Mouse (Mus musculus) kidney, adult 18-20 months (tissue): ENCODE results near the gene Slc23a4.

Experiments
- DNase-seq: peaks from one replicate; pipeline ENCODE4 v3.0.0; 2021

Gene Slc23a4

DNA sequence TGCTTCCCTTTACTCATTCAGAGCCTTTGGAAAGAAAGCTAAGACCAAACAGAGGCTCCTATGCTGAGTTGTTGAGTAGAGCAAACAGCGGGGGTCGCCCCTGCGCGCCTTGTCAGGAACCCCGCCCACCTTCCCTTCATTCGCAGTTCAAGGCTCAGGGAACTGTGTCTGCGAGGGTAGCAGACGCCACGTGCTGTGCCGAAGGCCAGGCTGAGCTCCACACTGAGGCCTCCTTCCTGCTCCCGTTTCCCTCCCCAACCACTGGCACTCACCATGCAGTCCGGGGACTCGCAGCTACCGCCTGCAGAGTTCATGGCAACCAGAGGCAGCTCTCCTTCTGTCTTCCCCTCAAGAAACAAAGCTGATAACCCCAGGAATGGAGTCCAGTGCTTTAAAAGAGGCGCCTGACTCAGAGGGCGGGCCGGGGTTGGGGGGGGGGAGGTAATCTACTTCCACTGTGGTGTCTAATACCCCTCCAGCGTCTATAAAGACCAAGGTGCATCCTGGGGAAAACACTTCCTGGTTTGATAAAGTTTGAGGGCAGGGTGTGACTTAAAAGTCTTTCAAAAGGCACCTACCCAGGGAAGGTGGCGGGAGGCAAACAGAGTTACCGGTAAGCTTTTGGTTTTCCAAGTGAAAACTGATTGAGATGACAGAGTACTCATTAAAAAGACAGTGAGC, at the start of gene Slc23a4:
TSS of gene Slc23a4 (minus strand) at position 324 of the 681 bp plus-strand sequence.
- no peak for DNase-seq

DNA sequence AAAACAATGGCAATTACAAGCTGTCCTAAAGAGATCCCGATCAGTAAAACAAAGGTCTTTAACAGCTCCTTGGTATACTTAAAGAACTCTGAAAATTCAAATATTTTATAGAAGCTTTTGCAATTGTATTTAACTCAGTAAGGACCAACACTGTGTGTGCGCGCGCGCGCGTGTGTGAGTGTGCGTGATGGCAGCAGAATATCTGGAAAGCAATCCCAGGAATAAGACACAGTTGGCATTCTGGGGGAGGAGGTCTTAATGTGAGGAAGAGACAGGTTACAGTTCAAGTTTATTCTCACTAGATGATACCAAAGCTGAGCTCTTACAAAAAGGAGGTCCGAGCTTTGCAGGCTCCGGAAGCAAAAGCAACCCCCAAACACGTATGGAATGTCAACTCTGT, 45.1 kb upstream of the Slc23a4 start:
- no peak for DNase-seq

DNA sequence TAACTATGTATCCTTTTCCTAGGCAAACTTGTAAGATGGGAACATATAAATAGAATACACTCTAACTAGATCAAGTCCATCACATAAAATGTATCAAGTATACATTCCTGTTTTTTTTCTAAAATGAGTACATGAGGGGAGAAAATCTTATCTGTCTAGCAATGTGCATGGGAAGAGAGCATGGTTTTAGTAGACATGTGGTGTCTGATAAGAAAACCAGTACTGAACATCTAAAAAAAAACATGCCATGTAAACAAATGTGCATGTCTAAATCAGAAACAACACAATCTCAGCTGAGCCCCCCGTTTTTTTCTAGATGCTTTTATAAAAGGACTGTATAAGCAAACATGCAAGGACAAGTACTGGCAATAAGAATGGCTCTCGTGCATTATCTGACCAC, 44.5 kb upstream of the Slc23a4 start:
- no peak for DNase-seq

DNA sequence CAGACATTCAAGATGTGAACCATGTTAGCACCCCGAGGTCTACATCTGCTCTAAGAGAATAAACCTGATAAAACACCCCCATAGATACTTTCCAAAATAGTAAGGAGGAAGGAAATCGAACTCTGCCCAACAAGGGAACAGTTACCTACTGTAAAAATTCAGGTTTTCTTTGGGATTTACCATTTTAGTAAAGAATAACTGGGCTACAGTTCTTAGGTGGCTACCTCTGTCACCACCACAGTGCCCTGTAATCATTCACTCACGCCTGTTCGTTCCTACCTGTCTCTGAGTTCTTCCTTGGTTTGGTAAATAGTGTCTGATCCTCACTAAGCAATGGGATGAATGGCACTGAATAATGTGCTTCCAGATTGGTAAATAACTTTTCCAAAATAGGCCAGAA, 42.6 kb upstream of the Slc23a4 start:
- DNase-seq, result no peak

DNA sequence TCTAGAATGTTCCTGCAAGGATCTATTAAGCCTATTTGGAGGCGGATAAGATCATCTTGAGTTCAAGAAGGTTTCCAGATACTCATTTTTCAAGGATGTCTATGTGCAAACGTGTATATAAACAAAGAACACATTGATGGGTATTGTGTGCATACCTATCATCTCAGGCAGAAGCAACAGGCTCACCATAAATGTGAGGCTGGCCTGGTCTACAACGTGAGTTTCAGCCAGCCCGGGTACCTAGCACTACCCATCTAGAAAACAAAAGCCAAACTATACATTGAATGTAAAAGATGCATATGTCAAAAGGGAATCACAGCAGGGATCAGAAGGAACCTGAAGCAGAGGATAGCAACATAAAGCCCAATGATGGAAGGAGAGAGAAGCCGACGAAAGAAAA, 42.0 kb upstream of the Slc23a4 start:
- DNase-seq, result no peak

DNA sequence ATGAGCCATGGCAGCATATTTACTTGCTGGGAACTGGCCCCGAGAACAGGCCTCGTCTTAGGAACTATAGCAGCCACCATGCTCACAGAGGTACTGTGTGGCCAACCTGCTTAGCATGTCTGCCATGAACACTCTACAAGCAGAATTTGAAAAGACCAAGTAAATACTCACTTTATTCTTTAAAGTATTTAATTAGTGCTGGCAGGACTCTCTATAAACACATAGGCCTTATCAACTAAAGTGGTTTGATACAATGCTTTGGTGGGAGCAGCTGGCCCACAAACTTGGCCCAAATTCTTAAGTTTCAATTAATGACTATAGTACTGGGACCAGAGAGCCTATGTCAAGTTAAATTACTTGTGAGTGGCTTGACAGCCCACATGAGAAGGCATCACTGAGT, 39.8 kb upstream of the Slc23a4 start:
- DNase-seq, result no peak

DNA sequence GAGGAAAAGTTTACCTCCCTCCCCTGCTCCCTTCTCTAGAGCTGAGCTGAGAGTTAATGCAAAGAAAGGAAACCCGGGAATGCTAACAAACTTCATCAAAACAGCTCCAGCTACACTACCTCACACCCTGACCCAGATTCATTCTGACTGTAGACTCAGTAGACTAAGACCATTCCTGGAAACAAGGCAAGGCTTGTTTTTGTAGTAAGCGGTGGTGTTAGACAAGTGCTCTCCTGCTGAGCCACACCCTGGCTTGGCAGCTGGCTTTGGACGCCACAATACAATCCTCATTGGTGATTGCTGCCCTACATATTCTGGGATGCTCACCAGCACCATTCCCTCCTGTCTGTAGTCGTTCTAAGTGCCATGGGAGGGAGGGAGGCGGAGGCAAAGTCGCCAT, 39.1 kb upstream of the Slc23a4 start:
- DNase-seq, result no peak

DNA sequence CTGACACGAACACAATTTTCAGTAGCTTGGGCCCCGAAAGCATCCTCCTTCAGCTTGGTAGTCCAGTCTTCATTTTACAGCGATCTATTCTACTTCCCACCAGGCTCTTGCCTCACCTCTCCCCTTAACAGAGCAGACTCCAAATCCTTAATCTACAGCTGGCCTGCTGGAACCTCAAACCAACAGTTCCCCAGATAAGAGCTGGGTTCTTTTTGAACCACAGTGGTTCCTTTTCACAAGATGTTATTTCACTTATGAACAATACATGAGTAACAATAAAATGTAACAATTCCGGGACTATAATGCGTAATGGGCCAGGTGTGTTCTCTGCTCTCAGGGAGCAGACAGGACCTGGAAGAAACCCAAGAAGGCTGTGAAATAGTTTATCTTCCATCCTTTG, 28.4 kb upstream of the Slc23a4 start:
- DNase-seq, result no peak

DNA sequence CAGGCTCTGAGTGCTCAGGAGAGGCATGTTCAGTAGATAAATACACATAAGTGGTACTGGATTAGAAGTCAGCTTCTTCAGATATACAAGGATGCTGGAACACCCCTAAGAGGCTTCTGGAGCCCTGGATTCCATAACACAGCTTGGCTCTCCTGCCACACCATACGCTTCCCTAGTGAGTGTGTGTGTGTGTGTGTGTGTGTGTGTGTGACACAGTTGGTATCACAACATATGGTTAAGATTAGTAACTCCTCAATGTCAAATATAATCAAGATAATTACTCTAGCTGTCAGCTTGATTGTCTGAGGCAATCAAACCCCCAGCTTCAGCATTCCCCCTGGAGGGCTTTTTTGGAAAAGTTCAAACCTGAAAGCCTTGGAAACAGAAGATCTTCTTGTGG, 23.7 kb upstream of the Slc23a4 start:
- DNase-seq, result no peak

DNA sequence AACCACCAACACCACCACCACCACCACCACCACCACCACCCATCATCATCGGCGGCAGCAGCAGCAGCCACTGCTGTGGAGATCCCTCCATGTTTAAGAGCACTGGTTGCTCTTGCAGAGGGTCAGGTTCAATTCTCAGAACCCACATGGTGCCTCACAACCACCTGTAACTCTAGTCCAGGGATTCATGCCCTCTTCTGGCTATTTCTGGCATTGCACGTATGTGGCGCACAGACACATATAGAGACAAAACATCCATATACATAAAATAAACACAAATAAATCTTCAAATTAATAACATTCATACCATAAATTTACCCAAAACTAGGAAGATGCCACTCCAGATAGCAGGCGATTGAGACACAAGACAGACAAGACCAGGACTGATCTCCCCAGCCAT, 22.5 kb upstream of the Slc23a4 start:
- DNase-seq, result no peak

DNA sequence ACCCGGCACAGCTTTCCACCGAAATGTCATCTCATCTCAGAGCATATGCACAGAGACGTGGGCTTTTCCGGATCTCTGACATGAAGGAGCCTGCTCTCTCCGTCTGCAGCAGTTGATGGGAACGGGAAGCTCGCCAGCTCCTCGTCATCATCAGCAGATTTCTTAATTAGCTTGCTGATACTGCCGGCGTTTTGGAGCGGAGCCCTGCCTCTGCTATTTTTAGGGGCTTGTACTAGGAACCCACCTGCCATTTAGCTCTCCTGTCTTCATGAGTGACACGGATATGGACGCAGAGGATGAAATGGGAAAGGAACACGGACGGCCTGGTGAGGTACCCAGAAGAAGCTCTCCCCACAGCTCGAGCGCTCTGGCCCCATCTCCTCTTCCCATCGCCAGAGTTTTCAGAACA, 14.1 kb upstream of the Slc23a4 start:
- no peak for DNase-seq

DNA sequence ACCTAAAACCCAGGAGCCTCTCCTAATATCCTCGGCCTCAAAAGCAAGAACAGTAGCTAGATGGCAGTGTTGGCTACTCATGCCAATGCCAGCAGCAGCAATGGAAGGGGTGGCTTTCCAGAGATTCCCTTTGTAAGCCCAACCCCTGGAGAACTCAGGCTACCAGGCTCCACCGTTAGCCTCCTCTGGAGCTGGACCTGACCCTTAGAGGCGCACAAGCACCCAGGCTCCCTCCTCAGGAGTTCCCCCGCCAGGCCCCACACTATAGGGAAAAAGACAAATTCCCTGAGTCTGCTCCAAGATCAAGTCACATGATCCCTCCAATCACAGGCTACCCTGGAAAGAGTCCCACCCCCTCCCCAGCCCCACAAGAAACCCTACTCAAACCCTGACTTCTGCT, 10.9 kb upstream of the Slc23a4 start:
- DNase-seq, result no peak

DNA sequence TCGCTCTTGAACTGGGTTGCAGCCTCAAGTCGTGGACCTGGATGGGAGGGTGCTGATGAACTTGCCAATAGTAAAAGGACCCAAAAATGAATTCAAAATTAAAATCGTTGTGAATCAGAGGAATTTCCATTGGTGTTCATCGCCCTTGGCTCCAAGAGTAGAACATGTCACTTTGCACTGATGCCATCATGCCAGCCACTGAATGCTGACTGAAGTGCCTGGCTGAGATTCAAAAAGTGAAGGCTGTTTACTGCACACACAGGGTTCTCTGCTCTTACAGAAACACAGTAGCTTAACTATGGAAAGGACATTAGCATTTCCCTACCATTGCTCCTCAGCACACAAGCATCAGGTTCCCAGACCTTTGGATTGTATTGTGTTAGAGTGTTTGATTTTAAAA, 8.3 kb upstream of the Slc23a4 start:
- DNase-seq, result no peak

DNA sequence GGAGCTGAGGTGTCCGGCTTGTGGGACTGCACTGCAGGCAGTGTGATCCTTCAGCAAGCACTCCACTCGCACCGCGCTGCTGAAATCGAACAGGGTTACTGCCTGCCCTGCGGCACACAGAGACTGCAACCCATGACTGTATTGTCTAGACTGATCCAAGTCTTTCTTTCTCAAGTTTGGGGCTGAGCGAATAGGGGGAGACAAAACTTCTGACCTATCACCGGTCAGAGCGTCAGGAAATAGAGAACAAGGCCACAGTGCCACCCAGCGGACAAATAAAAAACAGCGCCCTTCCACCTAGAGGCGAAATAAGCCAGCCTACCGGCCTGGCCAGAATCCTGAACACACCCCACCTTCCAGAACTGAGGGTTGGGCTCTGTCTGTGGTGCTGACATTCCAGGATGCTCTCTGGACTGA, 7.1 kb upstream of the Slc23a4 start:
- peak; percentile 86 for DNase-seq

DNA sequence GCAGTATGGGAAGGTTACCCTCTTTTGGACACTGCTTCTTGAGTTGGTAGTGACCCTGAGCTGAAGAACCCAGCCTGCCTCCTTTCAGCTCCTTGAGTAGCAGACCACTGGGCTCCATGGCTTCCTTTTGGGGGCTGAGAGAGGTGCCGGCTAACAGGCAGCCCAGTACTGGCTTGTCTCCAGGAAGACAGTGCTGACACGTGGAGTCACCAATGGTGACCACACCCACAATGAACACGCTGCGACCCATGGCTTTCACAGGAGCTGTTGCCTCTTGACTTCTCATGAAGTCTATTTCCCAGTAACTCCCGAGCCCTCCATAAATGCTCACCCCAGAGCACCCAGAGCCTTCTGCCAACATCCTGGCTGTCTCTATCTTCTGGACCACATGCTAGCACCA, 6.5 kb upstream of the Slc23a4 start:
- no peak for DNase-seq

DNA sequence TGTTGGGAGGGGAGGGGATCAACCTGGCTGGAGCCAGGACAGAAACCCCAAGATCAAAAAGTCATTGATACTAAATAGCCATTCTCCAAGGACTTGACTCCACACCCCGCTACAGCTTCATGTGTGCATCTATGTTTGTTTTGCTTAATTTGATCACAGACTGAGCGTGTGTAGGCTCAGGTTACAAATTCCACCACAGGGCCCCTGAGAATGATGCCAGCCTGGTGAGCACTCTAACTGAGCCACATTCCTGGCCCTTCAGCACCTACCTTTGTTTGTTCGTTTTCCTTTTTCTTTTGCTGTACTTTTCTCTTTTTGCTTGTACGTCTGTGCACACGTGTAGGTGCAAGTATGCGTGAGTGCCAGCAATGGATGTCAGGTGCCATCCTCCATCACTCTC, 1.1 kb upstream of the Slc23a4 start:
- DNase-seq, result no peak

DNA sequence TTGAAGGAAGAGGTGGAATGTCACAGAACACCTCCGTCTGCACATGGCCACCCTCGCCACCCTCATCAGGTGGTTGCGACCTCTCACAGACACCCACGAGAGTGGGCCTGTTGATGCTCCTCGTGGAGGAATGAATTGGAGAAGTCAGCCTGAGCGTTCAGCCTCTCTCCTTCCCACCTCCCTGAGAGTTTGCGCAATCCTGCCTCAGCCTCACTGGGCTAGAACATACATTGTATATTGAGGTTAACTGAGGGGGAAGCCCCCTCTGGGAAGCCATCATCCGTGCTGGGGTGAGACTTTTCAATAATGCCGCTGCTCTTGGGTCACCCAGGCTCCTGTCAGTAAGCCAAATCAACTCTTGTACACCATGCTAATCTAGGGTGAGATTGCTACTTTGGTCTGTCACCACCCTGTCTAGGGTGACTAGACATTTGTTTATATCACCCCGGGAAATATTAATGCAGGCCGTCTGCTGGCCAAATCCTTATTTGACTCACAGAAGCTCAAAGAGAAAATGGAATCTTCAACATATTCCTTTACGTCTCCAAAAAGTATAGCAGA, 1.0 kb downstream of the Slc23a4 start:
- DNase-seq, result no peak

DNA sequence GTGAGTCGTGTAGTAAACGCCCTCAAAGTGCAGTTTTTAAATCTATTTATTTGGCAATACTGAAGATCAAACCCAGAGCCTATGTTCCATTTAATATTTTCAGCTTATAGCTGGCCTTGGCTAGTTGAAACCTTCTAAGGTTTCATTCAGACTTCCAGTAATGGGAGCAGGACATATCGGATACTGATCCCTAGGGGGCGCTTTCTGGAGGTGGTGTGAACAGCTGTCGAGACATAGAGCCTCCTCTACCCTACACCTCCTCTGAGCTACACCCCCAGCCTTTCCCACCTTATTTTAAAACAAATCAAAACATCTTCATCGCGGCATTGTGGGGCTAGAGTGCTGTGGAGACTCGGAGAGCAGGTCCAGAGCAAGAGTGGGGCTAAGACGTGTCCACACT, 7.5 kb downstream of the Slc23a4 start:
- no peak for DNase-seq

DNA sequence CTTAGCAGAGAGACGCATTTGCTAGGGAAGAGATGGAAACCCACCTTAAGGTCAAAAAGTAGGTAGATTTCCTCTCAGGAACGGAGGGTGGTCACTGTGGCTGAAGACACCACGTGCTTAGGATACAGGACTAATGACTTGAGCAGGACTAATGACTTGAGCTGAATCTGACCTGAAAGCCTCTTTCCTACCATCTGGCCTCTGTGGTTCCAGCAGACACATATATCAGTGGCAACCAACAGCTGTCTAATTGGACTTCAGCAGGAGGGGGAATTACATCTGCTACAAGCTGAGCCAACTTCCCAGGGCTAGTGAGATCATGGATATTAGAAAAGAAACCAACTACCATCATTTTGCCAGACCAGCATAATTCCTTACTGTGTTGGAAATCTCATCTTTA, 8.9 kb downstream of the Slc23a4 start:
- no peak for DNase-seq

DNA sequence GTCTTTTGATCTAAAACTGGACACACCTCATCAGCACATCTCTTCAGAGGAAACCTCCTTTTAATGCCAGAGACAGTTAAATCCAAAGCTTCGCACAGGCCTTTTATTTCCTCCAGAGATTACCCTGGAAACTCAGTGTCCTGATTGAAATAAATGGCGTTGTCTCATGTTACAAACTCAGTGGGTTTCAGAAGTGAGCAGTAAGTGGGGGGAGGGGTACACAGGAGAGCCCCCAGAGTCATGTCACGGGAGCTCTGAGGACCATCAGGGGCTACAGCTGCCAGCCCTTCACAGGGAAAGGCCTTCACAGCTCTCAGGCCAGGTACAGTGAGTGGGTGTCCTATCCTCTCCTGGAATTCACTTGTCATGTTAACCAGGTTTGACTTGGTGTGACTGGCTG, 17.0 kb downstream of the Slc23a4 start:
- DNase-seq, result no peak

DNA sequence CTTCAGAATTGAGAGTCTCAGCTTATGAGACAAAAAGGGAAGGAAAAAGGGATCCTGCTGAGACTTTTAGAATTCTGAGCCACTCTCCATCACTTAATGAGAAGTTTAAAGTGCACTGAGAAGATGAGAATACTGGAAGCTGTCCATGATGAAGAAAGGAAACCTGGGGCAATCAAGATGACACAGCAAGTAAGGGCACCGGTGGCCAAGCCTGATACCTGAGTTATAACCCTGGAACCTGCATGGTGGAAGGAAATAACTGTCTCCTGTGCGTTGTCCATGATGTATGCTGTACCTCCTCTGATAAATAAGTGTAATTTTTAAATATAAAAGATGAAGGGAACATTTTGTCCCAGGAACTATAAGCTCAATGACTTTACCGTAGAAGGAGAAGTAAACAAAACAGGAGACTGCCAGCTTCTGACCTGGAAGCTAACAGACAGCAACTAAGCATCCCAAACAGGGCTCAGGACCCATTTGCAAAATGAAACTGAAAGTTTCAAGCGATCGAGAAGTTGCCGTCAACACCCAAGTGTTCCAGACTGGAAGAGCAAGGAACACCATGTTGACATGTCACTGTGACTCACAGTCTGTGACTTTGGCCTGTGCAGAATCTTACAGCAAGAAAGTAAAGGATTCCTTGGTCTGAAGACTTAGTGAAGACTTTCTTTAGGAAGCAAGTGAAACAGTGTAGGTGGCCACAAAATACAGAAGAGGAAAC, 22.2 kb downstream of the Slc23a4 start:
- no peak for DNase-seq

DNA sequence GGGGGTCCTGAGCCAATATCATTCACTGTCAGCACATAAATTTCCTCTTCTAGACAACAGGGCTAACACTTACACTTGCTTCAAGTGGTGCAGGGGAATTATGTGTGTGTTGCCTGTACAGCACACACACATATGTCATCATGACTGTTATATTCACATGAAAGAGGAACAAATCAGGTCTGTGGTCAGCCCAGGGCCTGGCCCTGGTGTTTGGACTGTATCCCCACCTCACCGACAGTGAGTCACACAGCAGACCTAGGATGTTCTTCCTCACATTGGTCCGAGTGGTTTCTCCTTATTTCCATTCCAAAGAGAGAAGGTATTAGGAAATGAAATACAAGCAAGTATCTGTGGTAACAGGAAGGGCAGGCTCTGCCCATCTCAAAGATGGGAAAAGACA, 23.7 kb downstream of the Slc23a4 start:
- no peak for DNase-seq

DNA sequence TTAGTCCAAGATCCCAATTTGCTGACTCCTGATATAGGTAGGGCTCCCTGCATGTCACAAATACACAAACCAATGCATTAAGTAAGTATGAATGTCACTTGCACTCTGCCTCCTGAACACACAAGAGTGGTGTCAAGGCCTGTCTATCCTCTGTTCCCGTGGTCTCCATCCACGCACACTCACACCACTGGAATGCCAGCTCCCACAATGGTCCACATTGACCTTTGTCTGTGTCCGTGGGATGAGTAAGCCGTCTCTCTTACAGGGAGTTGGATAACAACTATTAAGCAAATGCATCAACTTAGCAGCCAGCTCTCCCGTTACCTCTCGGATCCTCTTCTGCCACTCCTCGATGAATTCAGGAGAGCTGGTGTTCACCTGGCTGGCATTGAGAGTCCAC, 29.1 kb downstream of the Slc23a4 start:
- DNase-seq, result no peak

DNA sequence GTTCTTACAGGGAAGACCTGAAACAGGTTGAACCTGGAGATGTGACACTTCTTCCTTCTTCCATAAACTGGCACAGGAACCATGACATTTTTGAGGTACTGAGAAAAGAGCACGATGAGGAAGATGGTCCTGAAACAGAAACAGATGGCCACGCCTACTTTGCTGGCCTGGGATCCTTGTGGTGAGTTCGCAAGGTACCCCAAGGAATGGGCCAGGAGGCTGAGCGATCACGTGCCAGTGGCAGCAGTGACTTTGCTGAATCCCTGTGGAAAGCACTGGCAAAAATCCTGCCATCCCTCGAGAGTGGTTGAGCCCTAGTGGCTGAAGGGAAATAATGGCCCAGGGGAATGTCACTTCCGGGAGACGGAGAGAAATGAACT, 32.4 kb downstream of the Slc23a4 start:
- no peak for DNase-seq
